Mouse (Mus musculus) heart, postnatal 10 days (tissue): ENCODE results near the gene Rps11. TPM values are rescaled to one million over a fixed set of nuclear protein-coding genes. Genes with fewer than 3 reads are reported as not detected.
"Not testable (repeated sequence)": the region's sequence is repeated elsewhere in the genome, so short reads cannot be mapped to it uniquely, and the experiment has no call there.

ENCODE experiments used
- DNase-seq, 2 experiments: peaks; one replicate each; pipeline ENCODE4 v3.0.0; 2021
- intact Hi-C: fragments of 180-260 bp; cut with DNase I; formaldehyde crosslinking; loops from one replicate; pipeline ENCODE4 v1.15.1; 2025
- total RNA-seq, 2 experiments: library from RNA; stranded (reverse); gene quantifications; 2 replicates each; pipeline ENCODE4 v1.2.3; 2021

Gene Rps11
- total RNA-seq, 2 experiments from 2014 or later: 752 to 773 TPM

DNA sequence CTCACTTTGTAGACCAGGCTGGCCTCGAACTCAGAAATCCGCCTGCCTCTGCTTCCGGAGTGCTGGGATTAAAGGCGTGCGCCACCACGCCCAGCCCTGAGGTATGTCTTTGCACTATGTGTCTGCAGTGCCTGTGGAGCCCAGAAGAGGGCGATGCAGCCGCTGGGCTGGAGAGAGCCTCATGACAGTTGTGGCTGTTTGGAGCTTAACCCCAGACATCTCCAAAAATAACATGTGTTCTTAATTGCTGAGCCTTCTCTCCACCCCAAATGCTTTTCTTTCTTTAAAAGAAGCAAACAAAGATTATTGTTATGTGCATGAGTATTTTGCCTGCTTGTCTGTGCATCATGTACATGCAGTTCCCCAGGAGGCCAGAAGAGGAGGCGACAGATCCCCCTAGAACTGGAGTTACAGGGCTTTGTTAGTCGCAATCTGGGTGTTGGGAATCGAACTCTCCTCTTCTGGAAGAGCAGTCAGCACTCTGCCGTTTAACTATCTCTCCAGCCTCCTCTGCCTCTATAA is 30.8 kb upstream of the Rps11 start:
- DNase-seq: peak; percentile 71 to 81
- intact Hi-C loops: no loop called here

DNA sequence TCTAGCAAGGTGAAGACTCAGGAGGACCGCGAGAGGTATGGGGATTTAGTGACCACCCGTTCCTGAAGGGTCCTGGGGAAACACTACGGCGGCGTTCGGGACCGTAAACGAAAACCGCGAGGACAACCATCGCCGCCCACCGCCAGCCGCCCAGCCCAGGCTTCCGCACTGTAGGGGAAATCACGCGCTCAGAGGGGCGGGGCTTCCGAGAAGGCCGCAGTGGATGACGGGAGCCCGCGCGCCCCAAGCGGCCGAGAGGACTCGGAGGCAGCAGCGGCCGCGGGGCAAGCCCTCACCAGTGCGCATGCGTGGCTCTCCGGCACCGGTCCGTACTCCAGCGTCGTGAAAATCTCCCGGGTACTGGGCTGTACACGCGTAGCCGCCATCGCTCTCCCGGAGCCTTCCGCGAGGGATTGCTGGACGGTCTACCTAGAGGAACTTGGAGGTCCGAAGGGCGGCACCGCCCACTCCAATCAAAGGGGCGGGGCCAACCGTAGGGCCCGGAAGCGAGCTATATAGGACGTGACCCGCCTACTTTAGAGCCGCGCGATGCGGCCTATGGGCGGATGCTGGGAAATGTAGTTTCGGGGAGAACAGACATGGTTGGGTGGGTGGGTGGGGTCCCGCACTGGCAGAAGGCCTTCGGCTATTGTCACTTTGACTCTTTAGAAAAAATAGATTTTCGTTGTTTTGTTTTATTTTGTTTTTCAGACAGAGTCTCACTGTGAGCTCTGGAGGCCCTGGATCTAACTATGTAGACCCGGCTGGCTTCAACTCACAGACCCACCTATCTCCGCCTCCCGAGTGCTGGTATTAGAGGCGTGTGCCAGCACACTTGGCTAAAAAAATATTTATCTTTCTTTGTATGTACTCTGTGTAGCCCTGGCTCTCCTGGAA is 30.1 kb upstream of the Rps11 start, which contains the start of the genes Pih1d1 and Aldh16a1:
Pih1d1 (plus strand) TSS at position 208 of the 897 bp plus-strand sequence.
Aldh16a1 (minus strand) TSS at position 489 of the 897 bp plus-strand sequence.
- intact Hi-C loops: no loop called here
- DNase-seq: peak; percentile 98

DNA sequence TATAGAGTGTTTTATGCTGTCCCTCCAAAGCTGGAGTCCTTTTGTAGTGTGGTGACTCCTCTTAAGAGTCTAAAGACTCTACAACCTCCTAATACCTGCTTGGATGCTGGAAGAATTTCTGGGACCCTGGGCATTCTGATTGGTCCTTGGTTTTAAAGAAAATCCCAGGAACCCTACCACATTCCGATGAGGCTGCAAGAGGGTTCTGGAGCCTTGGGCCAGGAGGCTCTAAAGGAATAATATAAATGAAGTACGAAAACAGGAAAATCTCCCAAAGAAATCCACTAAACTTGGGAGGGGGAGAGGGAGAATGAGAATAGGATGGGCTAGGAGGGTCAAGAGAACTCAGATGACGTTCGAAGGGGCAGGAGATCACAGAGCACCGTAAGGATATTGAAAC is 29.3 kb upstream of the Rps11 start:
- intact Hi-C loops: no loop called here
- no peak for DNase-seq

DNA sequence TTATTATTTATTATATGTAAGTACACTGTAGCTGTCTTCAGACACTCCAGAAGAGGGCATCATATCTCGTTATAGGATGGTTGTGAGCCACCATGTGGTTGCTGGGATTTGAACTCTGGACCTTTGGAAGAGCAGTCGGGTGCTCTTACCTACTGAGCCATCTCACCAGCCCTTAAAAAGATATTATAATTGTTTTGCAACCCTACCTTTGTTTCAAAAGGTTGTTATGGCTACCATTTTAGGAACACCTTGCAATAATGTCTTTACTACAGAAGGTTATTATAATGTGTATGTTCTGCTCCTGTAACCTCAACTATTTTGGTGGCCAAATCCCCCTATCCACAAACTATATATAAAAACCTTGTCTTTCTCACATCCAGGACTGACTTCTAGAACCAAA is 28.8 kb upstream of the Rps11 start:
- DNase-seq, intact Hi-C loops: not testable (repeated sequence)

DNA sequence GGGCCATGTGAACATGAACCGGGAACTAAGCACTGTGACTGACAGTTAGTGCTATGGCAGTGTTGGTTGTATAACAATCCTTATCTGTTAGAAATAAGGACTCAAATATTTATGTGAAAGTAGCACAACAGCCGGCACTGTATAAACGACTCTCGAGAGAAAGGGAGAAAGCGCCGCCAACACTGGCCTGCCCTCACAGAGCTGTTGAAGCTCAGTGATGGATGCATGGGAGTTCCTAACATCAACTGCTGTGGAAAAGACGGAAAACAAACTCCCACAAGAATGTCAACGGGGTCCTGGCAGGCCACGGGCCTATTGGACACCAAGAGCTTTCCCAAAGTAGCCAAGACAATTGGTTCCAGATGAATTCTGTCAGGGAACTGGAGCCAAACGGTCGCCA is 27.1 kb upstream of the Rps11 start:
- DNase-seq: peak; percentile 62 to 70
- intact Hi-C loops: no loop called here

DNA sequence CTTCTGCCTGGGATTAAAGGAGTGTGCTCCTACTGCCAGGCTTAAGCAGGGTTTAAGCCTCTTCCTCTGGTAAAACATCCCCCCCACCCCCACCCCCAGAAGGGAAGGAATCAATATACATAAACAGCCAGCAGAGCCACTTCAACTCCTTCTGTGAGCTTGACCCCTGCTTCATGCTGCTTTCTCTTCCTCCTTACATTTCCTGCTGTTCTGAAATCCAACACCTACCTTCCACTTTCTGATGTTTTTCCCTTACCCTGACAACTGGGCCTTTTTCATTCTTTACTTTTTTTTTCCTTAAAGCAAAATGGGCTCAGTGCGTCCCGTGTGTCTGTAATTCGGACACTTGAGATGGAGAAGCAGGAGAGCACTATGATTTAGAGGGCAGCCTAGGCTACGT is 26.1 kb upstream of the Rps11 start:
- intact Hi-C loops: no loop called here
- no peak for DNase-seq

DNA sequence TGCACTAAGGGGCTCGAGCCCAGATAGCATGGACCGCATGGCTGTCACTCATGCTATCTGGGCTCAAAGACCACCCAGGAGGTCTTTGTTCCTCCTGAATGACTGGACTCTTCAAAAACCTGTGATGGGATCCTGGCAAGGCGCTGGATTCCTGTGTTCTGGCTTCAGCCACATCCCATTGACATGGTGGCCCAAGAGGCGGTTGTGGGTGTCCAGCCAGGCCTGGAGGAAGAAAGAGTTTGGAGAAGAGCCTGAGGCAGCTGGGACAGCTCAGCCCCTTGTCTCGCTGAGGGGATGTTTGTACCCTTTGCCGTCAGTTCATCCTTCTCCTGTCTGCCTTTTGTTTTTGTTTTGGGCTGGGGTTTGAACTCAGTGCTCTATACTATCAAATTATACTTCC is 25.3 kb upstream of the Rps11 start:
- intact Hi-C loops: no loop called here
- peak; percentile 67 to 73 for DNase-seq

DNA sequence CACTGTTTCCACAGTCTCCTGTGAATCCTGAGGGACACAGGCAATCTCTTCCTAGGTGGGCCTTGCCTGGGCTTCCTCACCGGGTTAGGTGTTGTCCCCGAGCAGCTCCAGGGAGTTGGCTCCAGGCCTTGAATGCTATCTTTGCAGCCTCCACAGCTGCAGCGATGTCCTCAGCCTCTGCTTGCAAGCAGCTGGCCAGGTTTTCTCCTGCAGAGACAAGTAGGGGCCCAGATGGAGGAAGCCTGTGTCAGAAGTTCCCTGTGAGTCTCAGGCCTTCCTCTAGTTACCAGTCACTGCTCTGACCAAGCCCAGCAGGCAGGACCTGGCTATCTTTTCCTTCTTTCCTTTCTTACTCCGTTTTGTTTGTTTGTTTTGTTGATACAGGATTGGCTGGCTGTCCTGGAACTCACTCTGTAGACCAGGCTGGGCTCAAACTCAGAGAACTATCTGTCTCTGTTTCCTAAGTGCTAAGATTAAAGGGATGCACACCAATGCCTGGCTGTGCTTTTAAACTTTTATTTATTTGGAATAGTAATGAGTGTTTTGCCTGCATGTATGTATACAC is 24.4 kb upstream of the Rps11 start:
- intact Hi-C loops: no loop called here
- DNase-seq: peak; percentile 52 to 54

DNA sequence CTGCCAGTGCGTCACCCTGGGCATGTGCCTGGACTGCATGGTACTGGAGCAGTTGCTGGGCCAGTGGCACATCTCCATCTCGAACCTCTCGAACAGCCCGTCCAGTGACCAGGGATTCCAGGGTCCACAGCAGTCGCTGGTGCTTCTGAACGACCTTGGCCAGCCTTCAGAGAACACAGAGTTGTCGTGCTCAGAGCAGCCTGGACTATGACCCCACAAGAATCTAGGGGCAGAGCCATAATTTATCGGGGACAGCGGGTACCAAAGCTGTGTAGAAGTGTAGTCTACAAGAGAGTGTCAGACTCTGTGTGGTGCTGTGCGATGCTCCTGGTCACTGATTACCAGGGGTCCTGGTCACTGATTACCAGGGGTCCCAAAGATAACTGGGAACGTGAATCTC is 23.7 kb upstream of the Rps11 start:
- intact Hi-C loops: no loop called here
- DNase-seq: no peak

DNA sequence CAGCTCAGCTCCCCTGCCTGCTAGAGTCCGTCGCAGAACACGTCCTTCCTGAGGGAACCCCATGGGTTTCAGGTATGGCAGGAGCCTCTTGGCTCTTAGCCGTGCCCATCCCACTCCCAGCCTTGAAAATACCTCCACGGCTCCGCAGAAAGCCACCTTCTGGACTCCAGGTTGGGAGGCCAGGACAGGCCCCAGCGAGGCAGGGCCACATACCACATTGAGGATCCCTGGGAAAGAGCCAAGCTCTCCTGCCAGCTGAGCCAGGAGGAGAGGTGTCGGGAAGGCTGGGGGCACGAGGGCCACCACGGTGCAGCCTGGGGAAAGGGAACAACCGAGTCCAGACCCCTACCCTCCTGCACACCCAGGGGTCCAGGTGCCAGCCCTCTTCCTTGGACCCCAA is 23.0 kb upstream of the Rps11 start:
- DNase-seq: no peak
- intact Hi-C loops: no loop called here

DNA sequence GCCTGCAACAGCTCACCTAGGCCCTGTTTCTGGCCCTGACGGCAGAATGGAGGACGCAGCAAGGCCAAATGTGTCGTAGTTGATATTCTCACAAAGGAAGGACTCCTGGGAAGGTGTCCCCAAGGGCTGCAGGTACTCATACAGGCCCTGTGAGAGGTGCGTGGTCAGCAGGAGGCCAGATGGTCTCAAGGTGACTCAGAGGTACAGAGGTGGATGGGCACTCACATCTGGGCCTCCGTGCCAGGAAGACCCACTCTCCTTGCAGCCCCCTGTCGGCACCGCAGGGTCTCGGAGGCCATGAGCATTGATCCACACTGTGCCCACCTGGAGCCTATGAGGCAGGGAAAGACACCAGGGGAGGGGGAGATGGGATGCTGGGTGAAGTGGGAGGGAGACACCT is 21.2 kb upstream of the Rps11 start:
- intact Hi-C loops: no loop called here
- DNase-seq: no peak

DNA sequence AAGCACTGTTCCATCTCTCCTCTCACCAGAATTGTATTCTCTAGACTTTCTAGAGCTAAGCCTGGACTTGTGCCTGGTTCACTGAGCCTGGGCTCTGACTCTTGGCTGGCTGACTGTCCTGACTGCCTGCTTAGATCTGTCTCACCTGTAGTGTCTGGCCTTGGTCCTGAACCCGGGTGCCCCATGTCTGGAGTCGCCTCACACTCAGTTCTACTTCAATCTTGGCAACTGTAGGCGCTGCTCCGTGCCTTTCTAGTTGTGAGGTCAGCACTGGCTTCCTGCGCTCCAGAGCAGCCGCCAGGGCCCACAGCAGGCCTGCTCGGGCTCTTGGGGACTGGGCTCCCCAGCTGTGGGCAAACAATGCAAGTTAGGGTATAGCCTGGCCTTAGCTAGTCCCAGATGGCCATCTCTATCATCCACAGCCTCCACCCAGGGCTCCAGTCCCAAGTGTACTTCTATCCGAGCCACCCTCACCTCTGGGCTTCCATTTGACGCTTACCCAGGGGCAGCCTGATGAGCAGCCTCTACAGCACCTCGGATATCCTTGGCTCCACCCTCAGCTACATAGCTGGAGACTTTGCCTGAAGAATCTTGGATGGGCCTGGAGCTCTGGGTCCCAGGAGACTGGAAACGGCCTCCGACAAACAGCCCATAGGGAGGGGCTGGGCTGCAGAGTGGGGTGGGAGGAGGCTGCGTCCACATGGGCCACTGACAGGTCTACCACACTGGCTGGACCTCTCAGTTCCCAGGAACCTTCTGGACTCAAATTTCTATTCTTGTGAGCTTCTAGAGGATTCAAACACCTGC is 20.3 kb upstream of the Rps11 start:
- intact Hi-C loops: no loop called here
- DNase-seq: no peak

DNA sequence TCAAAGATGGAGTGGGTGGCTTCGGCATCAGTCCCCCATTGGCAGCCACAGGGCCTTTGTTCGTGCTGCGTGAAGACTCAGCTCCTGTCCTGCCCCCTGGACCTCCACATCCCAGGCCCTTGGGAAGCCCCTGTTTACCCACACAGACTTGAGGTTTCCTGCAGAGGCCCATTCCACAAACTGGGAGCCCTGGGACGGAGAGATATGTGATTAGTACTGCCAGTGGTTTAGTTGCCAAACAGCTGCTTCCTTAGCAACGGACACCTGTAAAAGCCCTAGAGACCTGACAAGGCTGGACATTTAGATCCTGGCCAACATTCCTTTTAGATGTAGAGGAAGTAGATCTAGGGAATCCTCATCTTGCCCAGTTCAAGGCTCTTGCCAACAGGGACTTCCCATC is 17.7 kb upstream of the Rps11 start:
- intact Hi-C loops: no loop called here
- DNase-seq: no peak

DNA sequence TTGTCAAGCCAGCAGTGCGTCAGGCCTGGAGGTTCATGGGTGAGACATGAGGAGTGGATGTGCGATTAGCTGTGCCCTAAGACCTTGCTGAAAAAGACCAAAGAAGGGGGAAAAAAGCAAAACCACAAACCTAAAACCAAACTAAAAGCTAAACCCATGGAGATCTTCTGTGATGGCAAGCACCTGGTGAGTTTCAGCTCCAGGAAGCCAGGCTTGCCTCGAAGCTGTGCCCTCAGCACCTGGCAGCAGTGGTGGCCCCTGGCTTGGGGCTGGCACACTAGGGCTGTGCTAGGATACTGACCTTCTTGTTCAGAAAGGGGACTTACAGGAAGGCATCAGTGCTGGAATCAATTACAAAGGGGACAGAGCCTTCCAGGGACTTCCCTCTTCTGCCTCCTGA is 17.1 kb upstream of the Rps11 start:
- no peak for DNase-seq
- intact Hi-C loops: no loop called here

DNA sequence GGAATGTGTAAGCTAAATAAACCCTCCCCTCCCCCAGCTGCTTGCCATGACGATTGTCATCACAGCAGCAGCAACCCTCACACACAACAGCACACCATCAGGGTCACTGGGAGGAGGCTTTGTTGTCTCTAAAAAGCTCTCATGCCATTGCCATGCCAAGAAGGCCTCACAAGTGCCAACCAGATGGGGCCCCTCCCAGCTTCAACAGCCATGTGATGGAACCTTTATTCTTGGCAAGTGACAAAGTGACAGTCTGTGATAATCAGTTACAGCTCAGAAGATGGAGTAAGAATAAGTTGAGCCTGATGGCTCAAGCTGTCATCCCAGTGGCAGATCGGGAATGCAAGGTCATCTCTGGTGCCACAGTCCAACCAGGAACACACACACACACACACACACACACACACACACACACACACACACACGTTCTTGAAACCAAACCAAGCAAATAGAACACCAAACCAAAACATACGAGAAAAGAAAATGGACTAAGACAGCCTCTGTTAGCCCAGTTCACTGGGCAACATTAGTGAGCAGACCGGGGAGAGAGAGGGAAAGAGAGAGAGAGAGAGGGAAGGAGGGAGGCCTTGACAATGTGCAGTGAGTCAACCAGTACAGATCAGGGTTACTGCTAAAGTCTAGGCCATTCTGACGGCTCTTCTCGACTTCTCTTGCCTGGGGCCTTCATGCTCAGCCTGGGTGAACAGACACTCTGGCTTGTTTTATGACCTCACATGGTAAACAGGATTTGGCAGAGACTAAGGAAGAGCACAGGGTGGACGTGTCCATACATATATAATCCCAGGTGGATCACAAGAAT is 15.9 kb upstream of the Rps11 start:
- intact Hi-C loops: loop anchor here (5.0 kb wide), 1 partner anchor 158 kb away; no protein-coding TSS in a partner anchor
- DNase-seq: no peak

DNA sequence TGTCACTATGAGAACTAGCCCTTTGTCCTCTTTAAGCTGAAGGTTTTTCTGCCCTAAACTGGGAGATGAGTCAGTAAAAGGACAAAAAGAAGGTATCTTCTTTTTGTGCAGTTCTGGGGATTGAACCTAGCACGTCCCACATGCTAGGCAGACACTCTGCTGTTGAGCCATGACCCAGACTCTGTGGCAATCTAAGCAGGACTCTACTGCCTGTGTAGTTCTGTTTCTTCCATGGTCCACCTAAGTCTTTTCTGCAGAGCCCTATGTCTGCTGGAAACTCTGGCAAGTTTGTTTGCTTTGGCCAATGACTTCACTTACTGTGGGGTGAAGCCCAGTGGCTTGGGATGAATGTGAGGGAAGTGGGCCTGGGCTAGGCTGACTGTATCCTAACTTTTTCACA is 14.2 kb upstream of the Rps11 start:
- no peak for DNase-seq
- intact Hi-C loops: loop anchor here (5.0 kb wide), 1 partner anchor 156 kb away; no protein-coding TSS in a partner anchor

DNA sequence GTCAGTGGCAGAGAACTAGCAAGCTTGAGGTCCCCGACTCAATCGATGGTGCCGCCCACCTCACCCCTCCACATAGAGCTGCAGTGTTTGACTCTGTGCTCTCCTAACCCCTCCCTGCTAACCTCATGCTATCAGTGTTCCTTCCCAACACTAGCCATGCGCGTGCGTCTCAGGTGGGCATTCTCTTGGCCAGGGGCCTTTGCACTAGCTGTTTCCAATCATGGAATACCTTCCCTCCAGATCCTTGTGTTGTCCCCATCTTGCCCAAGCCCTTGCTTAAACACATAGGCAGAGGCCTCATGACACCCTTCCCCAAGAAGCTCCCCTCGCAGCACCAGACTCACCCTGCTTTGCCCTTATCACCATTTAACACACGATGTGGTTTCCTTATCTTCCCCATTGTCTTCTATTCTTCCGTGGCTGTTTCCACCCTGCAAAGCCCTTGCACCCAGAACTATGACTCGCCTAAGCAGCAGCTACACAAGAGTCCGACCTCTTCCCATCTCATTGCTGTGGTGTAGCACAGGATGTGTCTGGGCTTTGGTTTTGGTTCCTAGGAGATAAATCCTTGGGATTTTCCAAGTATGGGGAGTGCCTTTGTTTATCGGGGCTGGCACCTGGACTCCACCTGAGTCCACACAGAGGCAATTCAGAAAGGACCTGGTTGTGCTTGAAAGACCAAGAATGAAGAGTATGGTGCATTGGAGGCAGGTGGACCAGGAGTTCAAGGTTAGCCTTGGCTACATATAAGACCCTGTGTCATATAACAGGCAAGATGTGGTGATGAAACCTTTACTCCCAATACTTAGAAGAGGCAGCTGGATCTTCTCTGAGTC is 13.2 kb upstream of the Rps11 start:
- intact Hi-C loops: loop anchor here (5.0 kb wide), 1 partner anchor 155 kb away; no protein-coding TSS in a partner anchor

DNA sequence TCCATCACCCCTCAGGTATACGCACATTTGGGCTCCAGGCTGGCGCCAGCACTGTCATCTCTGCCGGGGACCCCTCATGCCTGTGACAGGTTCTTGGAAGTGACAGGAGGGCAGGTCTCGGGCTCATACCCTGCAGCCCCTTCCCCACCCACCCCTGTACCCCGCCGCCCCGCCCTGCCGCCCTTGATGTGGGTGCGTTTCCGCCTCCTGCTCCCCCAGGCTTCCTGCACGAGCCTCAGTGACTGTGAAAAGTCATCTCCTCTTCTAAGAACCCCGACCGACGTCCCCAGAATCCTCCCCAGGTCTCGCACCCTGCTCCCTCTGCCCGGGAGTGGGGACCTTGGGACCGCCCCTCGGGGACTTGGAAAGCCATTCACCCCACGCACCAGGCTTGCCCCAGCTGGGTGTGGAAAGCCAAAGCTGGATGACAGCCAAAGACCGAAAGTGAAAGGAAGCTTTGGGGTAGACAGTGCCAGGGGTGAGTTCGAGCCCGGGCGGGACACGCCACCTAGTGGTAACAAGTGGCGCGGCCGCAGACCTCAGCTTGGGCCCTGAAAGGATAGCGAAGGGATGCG is 11.8 kb upstream of the Rps11 start, which contains the start of the genes Gm45713 and Flt3l:
Gm45713 (minus strand) TSS at position 239 of the 575 bp plus-strand sequence.
Flt3l (minus strand) TSS at position 440 of the 575 bp plus-strand sequence.
- intact Hi-C loops: loop anchor here (1.0 to 5.0 kb wide), 2 partner anchors 58 to 154 kb away; no protein-coding TSS in a partner anchor
- DNase-seq: peak; percentile 95 to 96

More for the DNA sequence above, 13.2 kb upstream of the Rps11 start:
- no peak for DNase-seq
